Mouse (Mus musculus) spleen, adult 2 months (tissue): ENCODE results near the gene Topbp1.

Experiments
- CTCF ChIP-seq: fragments of 200-500 bp; IDR thresholded peaks from 2 replicates; pipeline ENCODE4 v1.5.1; 2011; ENCODE audit warnings: mild to moderate bottlenecking, inconsistent platforms; ENCODE audit not compliant: insufficient read depth, insufficient read length, insufficient replicate concordance; ENCODE audit errors: extremely low read depth
- POLR2A ChIP-seq: fragments of 200-500 bp; IDR thresholded peaks from 2 replicates; pipeline ENCODE4 v1.6.1; 2011; ENCODE audit warnings: low read depth, low read length, inconsistent platforms

DNA sequence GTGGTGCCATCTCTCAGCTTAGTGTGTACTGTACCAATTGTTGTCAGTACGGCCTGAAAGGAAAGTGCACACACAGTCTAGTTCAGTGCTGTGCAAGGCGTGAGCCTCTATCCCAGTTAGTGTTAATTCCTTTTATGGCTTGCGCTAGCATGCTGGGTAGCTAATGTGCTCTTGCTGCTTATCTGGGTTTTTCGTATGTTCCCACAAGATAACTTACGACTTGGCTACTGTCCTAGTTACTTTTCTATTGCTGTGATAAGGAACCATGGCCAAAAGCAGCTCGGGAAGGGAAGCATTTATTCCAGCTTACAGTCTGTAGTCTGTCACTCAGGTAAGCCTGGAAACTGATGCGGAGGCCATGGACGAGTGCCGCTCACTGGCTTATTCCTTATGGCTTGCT is 21.4 kb downstream of the Topbp1 start:
- TF ChIP-seq CTCF (no peak), POLR2A (no peak)
